Mouse (Mus musculus) frontal cortex, adult 2 months (tissue): ENCODE measurements around the gene Tnfaip6. TPM values are rescaled to one million over a fixed set of nuclear protein-coding genes. Genes with fewer than 3 reads are reported as not detected.
A peak's percentile ranks its signal among the peaks of the same experiment; 100 is the strongest.

ENCODE experiments used
- DNase-seq, 2 experiments: peaks; one replicate each; pipeline ENCODE4 v3.0.0; 2022; ENCODE audit warnings: low spot score in 1 of 2; ENCODE audit errors: extremely low spot score in 1 of 2
- polyA plus RNA-seq: library from polyadenylated mRNA; depleted of rRNA; stranded (reverse); fragments of >200 nt; gene quantifications from 2 replicates; pipeline ENCODE4 v1.2.3, GENCODE M21; 2012; rRNA removed

Gene Tnfaip6
- polyA plus RNA-seq, 1 experiment = 6.7 TPM

GRCm38 (mm10) chr2:52050823-52051222, 13.0 kb downstream of the Tnfaip6 start:
- no peak for DNase-seq

GRCm38 (mm10) chr2:52052335-52052734, 14.5 kb downstream of the Tnfaip6 start:
- no peak for DNase-seq

- peak in 1 of 2 experiments; percentile 19 for DNase-seq
Observed at GRCm38 (mm10) chr2:52053502-52053901, 15.7 kb downstream of the Tnfaip6 start.

GRCm38 (mm10) chr2:52055616-52056015, 17.8 kb downstream of the Tnfaip6 start:
- DNase-seq = no peak

GRCm38 (mm10) chr2:52057099-52057498, 19.3 kb downstream of the Tnfaip6 start:
- DNase-seq = no peak

- DNase-seq = no peak
Observed at GRCm38 (mm10) chr2:52057681-52058080, 19.9 kb downstream of the Tnfaip6 start.

- no peak for DNase-seq
Observed at GRCm38 (mm10) chr2:52068641-52069040, 30.8 kb downstream of the Tnfaip6 start.

- DNase-seq = no peak
Observed at GRCm38 (mm10) chr2:52070816-52071215, 33.0 kb downstream of the Tnfaip6 start.

- DNase-seq = no peak
Observed at GRCm38 (mm10) chr2:52071241-52071991, 33.6 kb downstream of the Tnfaip6 start.

- DNase-seq = no peak
Observed at GRCm38 (mm10) chr2:52072065-52072490, 34.3 kb downstream of the Tnfaip6 start.

GRCm38 (mm10) chr2:52072491-52073140, 34.8 kb downstream of the Tnfaip6 start, which contains the start of gene Rif1:
Gene Rif1, plus strand, starts transcription at chr2:52072832.
- DNase-seq = peak in 1 of 2 experiments; percentile 82

GRCm38 (mm10) chr2:52073141-52073904, 35.5 kb downstream of the Tnfaip6 start:
- peak in 1 of 2 experiments; percentile 30 for DNase-seq

- no peak for DNase-seq
Observed at GRCm38 (mm10) chr2:52078666-52079065, 40.9 kb downstream of the Tnfaip6 start.

- no peak for DNase-seq
Observed at GRCm38 (mm10) chr2:52084013-52084412, 46.2 kb downstream of the Tnfaip6 start.

- DNase-seq = no peak
Observed at GRCm38 (mm10) chr2:52084571-52084970, 46.8 kb downstream of the Tnfaip6 start.

Other genes starting within 250 kb of the Tnfaip6 start
- gene Rbm43, start 102.8 kb upstream of the Tnfaip6 start, polyA plus RNA-seq = 13.3 and 14.6 TPM in 2 replicates
- gene Nmi, start 64.5 kb upstream of the Tnfaip6 start, polyA plus RNA-seq = 6.1 and 8.1 TPM in 2 replicates
- 11.0 and 13.0 TPM in 2 replicates for gene Rif1, start 34.8 kb downstream of the Tnfaip6 start, polyA plus RNA-seq